Mouse (Mus musculus) kidney, adult 2 months (tissue): ENCODE measurements around the gene Hexim2. TPM values are rescaled to one million over a fixed set of nuclear protein-coding genes. Genes with fewer than 3 reads are reported as not detected.
A peak's percentile ranks its signal among the peaks of the same experiment; 100 is the strongest.

Experiments used
- DNase-seq: peaks from one replicate; pipeline ENCODE4 v3.0.0; 2021
- H3K27ac ChIP-seq: fragments of 200-500 bp; 2 replicates; pipeline ENCODE4 v1.5.1; 2012; ENCODE audit warnings: low read depth, low read length, control low read depth, inconsistent platforms; ENCODE audit not compliant: insufficient read depth
- H3K27me3 ChIP-seq: fragments of 200-500 bp; replicated peaks from 2 replicates; pipeline ENCODE4 v1.6.1; 2012; ENCODE audit warnings: mild to moderate bottlenecking, moderate library complexity, low read length, inconsistent platforms; ENCODE audit not compliant: control insufficient read depth, insufficient read depth
- H3K36me3 ChIP-seq: fragments of 200-500 bp; 2 replicates; pipeline ENCODE4 v1.6.1; 2012; ENCODE audit warnings: mild to moderate bottlenecking, moderate library complexity, low read length, inconsistent platforms; ENCODE audit not compliant: control insufficient read depth, insufficient read depth
- H3K4me1 ChIP-seq: fragments of 200-500 bp; 2 replicates; pipeline ENCODE4 v1.6.1; 2011; ENCODE audit warnings: low read length; ENCODE audit not compliant: control insufficient read depth, insufficient read depth
- H3K4me3 ChIP-seq: fragments of 200-500 bp; 2 replicates; pipeline ENCODE4 v1.5.1; 2011; ENCODE audit warnings: mild to moderate bottlenecking, low read depth, low read length, control low read depth; ENCODE audit not compliant: insufficient read depth
- CTCF ChIP-seq: fragments of 200-500 bp; conservative IDR thresholded peaks from 2 replicates; pipeline ENCODE4 v1.5.1; 2011; ENCODE audit warnings: low read depth, mild to moderate bottlenecking, control low read depth, low read length, moderate library complexity, mixed read lengths; ENCODE audit not compliant: insufficient read depth, insufficient read length
- POLR2A ChIP-seq: fragments of 200-500 bp; IDR thresholded peaks from one replicate; pipeline ENCODE4 v1.6.1; 2011; ENCODE audit warnings: low read depth, low read length, control low read depth
- WGBS: fragments of 180-500 bp; shearing (Covaris S2); methylation state at CpG from one replicate; pipeline ENCODE4 v1.1.7; 2018; 5-methylcytosine and 5-hydroxymethylcytosine counted together
- polyA plus RNA-seq: library from polyadenylated mRNA; depleted of rRNA; stranded (reverse); fragments of >200 nt; gene quantifications from 2 replicates; pipeline ENCODE4 v1.2.3, GENCODE M21; 2012

Hexim2 gene
- polyA plus RNA-seq, 1 experiment: 4.0 TPM

GRCm38 (mm10) chr11:103103621-103104020 lies 28.6 kb upstream of the Hexim2 start:
- peak; percentile 64 for DNase-seq
- Histone ChIP-seq H3K4me3 (peak overlapping the region; percentile 77), H3K36me3 (no peaks in the 10 kb centered on the region; the same call in 1 of the 2 replicates), H3K27me3 (no peaks in the 10 kb centered on the region), H3K27ac (peak overlapping the region; percentile 34), H3K4me1 (peaks cover 13% of the 10 kb centered on the region)
- 51% methylated on average over 8 of the region's 8 CpGs for WGBS
- TF ChIP-seq POLR2A: no peak
- no peak for TF ChIP-seq CTCF

GRCm38 (mm10) chr11:103104469-103104868 lies 27.8 kb upstream of the Hexim2 start:
- peaks cover 13% of the 10 kb centered on the region for H3K4me1 ChIP-seq
- no peaks in the 10 kb centered on the region; the same call in 1 of the 2 replicates for H3K36me3 ChIP-seq
- 59% methylated on average over 7 of the region's 7 CpGs for WGBS
- H3K27ac ChIP-seq: peak overlapping the region; percentile 80
- no peak for TF ChIP-seq CTCF
- no peak for TF ChIP-seq POLR2A
- peak; percentile 41 for DNase-seq
- H3K27me3 ChIP-seq: no peaks in the 10 kb centered on the region
- peak overlapping the region; percentile 77 for H3K4me3 ChIP-seq

GRCm38 (mm10) chr11:103105180-103105725 lies 27.0 kb upstream of the Hexim2 start:
- peak overlapping the region; percentile 77; the same call in 1 of the 2 replicates for H3K4me3 ChIP-seq
- no peak for TF ChIP-seq POLR2A
- peak; percentile 28; the same call in 1 of the 2 replicates for TF ChIP-seq CTCF
- 26% methylated on average over 14 of the region's 14 CpGs for WGBS
- no peaks in the 10 kb centered on the region for H3K27me3 ChIP-seq
- peak overlapping the region; percentile 94 for H3K27ac ChIP-seq
- peaks cover 13% of the 10 kb centered on the region for H3K4me1 ChIP-seq
- DNase-seq: peak; percentile 92
- no peaks in the 10 kb centered on the region; the same call in 1 of the 2 replicates for H3K36me3 ChIP-seq

GRCm38 (mm10) chr11:103105810-103106209 lies 26.4 kb upstream of the Hexim2 start:
- no peak for DNase-seq
- WGBS: 68% methylated on average over 6 of the region's 6 CpGs
- Histone ChIP-seq H3K27me3 (no peaks in the 10 kb centered on the region), H3K36me3 (no peaks in the 10 kb centered on the region; the same call in 1 of the 2 replicates), H3K27ac (peak overlapping the region; percentile 94), H3K4me3 (no peak overlapping the region), H3K4me1 (peaks cover 13% of the 10 kb centered on the region)
- TF ChIP-seq CTCF (no peak), POLR2A (no peak)

- no peak overlapping the region for H3K4me3 ChIP-seq
- H3K36me3 ChIP-seq: no peaks in the 10 kb centered on the region; the same call in 1 of the 2 replicates
- H3K4me1 ChIP-seq: peaks cover 14% of the 10 kb centered on the region
- no peak for TF ChIP-seq CTCF
- TF ChIP-seq POLR2A: no peak
- H3K27ac ChIP-seq: no peak overlapping the region
- H3K27me3 ChIP-seq: no peaks in the 10 kb centered on the region
- DNase-seq: peak; percentile 52
- WGBS: 65% methylated on average over 4 of the region's 4 CpGs
These were observed 25.8 kb upstream of the Hexim2 start for GRCm38 (mm10) chr11:103106386-103106785.

GRCm38 (mm10) chr11:103111301-103111700 lies 20.9 kb upstream of the Hexim2 start:
- peaks cover 24% of the 10 kb centered on the region for H3K4me1 ChIP-seq
- H3K36me3 ChIP-seq: no peaks in the 10 kb centered on the region
- 25% methylated on average over 10 of the region's 10 CpGs for WGBS
- peak; percentile 59 for DNase-seq
- no peak overlapping the region for H3K4me3 ChIP-seq
- H3K27me3 ChIP-seq: no peaks in the 10 kb centered on the region
- TF ChIP-seq POLR2A (peak; percentile 7), CTCF (no peak)
- H3K27ac ChIP-seq: peak overlapping the region; percentile 58

GRCm38 (mm10) chr11:103111881-103112551 lies 20.2 kb upstream of the Hexim2 start:
- peak; percentile 96 for DNase-seq
- 4% methylated on average over 28 of the region's 28 CpGs for WGBS
- Histone ChIP-seq H3K4me1 (peaks cover 21% of the 10 kb centered on the region), H3K4me3 (peak overlapping the region; percentile 6), H3K27ac (peak overlapping the region; percentile 65), H3K36me3 (no peaks in the 10 kb centered on the region), H3K27me3 (no peaks in the 10 kb centered on the region)
- TF ChIP-seq CTCF (no peak), POLR2A (no peak)
